Mouse (Mus musculus) thymus, postnatal 36 days (tissue): ENCODE measurements around the gene Nfasc.

ENCODE experiments used
- DNase-seq, 2 experiments: peaks; one replicate each; pipeline ENCODE4 v3.0.0; 2022; ENCODE audit warnings: mixed read lengths in 2 of 2

Gene Nfasc

GRCm38 (mm10) chr1:132732307-132732706 is 9.3 kb downstream of the Nfasc start:
- no peak for DNase-seq

- DNase-seq = no peak
Observed at GRCm38 (mm10) chr1:132727548-132727947, 14.0 kb downstream of the Nfasc start.

GRCm38 (mm10) chr1:132722362-132722761 is 19.2 kb downstream of the Nfasc start:
- DNase-seq = no peak

GRCm38 (mm10) chr1:132721266-132721665 is 20.3 kb downstream of the Nfasc start:
- DNase-seq = no peak

GRCm38 (mm10) chr1:132718225-132718624 is 23.4 kb downstream of the Nfasc start:
- no peak for DNase-seq

GRCm38 (mm10) chr1:132715044-132715443 is 26.6 kb downstream of the Nfasc start:
- no peak for DNase-seq

GRCm38 (mm10) chr1:132709419-132709818 is 32.2 kb downstream of the Nfasc start:
- no peak for DNase-seq

- no peak for DNase-seq
Observed at GRCm38 (mm10) chr1:132707301-132707700, 34.3 kb downstream of the Nfasc start.

- DNase-seq = no peak
Observed at GRCm38 (mm10) chr1:132703467-132703866, 38.1 kb downstream of the Nfasc start.

- DNase-seq = no peak
Observed at GRCm38 (mm10) chr1:132696926-132697325, 44.7 kb downstream of the Nfasc start.

GRCm38 (mm10) chr1:132696232-132696631 is 45.4 kb downstream of the Nfasc start:
- no peak for DNase-seq

GRCm38 (mm10) chr1:132694007-132694406 is 47.6 kb downstream of the Nfasc start:
- DNase-seq = no peak

GRCm38 (mm10) chr1:132689181-132689580 is 52.4 kb downstream of the Nfasc start:
- DNase-seq = no peak

GRCm38 (mm10) chr1:132678935-132679334 is 62.7 kb downstream of the Nfasc start:
- DNase-seq = no peak

- DNase-seq = no peak
Observed at GRCm38 (mm10) chr1:132678076-132678475, 63.5 kb downstream of the Nfasc start.

GRCm38 (mm10) chr1:132672704-132673103 is 68.9 kb downstream of the Nfasc start:
- DNase-seq = no peak

GRCm38 (mm10) chr1:132669200-132669599 is 72.4 kb downstream of the Nfasc start:
- DNase-seq = no peak

- no peak for DNase-seq
Observed at GRCm38 (mm10) chr1:132660354-132660753, 81.2 kb downstream of the Nfasc start.

GRCm38 (mm10) chr1:132659604-132660003 is 82.0 kb downstream of the Nfasc start:
- no peak for DNase-seq

- no peak for DNase-seq
Observed at GRCm38 (mm10) chr1:132655611-132656010, 86.0 kb downstream of the Nfasc start.

- no peak for DNase-seq
Observed at GRCm38 (mm10) chr1:132654769-132655168, 86.8 kb downstream of the Nfasc start.

GRCm38 (mm10) chr1:132653841-132654457 is 87.6 kb downstream of the Nfasc start:
- no peak for DNase-seq

GRCm38 (mm10) chr1:132653161-132653560 is 88.4 kb downstream of the Nfasc start:
- DNase-seq = no peak

GRCm38 (mm10) chr1:132650680-132651079 is 90.9 kb downstream of the Nfasc start:
- DNase-seq = no peak

GRCm38 (mm10) chr1:132647958-132648357 is 93.6 kb downstream of the Nfasc start:
- no peak for DNase-seq
